Mouse (Mus musculus): ENCODE results near the gene Smbd1. TPM values are rescaled to one million over a fixed set of nuclear protein-coding genes. Genes with fewer than 3 reads are reported as not detected.

The Smbd1 gene
- total and polyA plus RNA-seq, 3 experiments: not detected

DNA sequence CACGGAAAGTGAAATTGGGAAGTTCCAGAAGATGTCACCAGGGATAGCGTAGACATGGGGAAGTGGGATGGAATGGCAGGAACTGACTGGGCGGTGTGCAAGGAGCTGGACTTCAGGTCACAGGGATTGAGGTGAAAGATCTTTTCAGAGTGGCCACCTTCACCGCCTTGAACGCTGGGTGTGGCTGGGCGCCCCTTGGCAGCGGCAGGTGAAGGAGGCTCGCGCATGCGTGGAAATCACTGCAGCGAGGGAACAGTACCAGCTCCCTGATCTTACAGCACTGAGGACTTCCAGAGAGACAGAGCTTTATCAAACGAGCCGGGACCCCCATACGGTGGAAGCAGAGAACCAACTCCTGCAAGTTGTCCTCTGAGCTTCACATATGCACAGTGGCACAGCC lies 4.3 kb upstream of the Smbd1 start:
- peaks cover 11 to 12% of the 10 kb centered on the region in 2 experiments for H3K4me1 ChIP-seq (ENCODE audit: control insufficient read depth in 1 of 2, insufficient read depth in 2 of 2)
- peak overlapping the region; percentile 28; the same call in 1 of the 2 replicates for H3K9ac ChIP-seq (ENCODE audit: insufficient read depth, low read depth)
- H3K27me3 ChIP-seq (replicated peaks): no peaks in the 10 kb centered on the region
- in situ Hi-C loops (cut with MboI; ENCODE audit: low pct_ligation_motif_present, low pct_unique_long_range_greater_than_20kb, low sequenced_read_pairs) (loop anchor here (5.0 to 10.0 kb wide), 3 partner anchors 120 to 340 kb away; no protein-coding TSS in a partner anchor), dilution Hi-C loops (cut with MboI; ENCODE audit: extremely low pct_ligation_motif_present, extremely low pct_unique_long_range_greater_than_20kb, low sequenced_read_pairs) (no loop called here)
- no peaks in the 10 kb centered on the region for H3K79me2 ChIP-seq (replicated peaks; ENCODE audit: control insufficient read depth, extremely low read depth, insufficient read depth, poor library complexity, severe bottlenecking)
- H3K4me2 ChIP-seq (ENCODE audit: insufficient read depth, low read depth, poor library complexity, severe bottlenecking): peak overlapping the region; percentile 17
- H3K27ac ChIP-seq (ENCODE audit: insufficient read depth, low read depth): no peak overlapping the region
- H3K36me3 ChIP-seq (replicated peaks in 1 of 2; ENCODE audit: control insufficient read depth in 1 of 2, insufficient read depth in 1 of 2, low read length in 1 of 2): no peaks in the 10 kb centered on the region
- no peak for DNase-seq (ENCODE audit: extremely low read depth)
- TF ChIP-seq NRF1 (IDR thresholded peaks at IDR 0.05; ENCODE audit: low read depth, low read length) (peak; percentile 84), EP300 (IDR thresholded peaks at IDR 0.05; ENCODE audit: low read length) (no peak)
- no peaks in the 10 kb centered on the region for H3K9me3 ChIP-seq (replicated peaks; ENCODE audit: low read length)
- peak overlapping the region in 1 of 3 experiments; percentile 57 for H3K4me3 ChIP-seq (replicated peaks in 1 of 3; ENCODE audit: low read depth in 2 of 3, low read length in 2 of 3, poor library complexity in 1 of 3)

DNA sequence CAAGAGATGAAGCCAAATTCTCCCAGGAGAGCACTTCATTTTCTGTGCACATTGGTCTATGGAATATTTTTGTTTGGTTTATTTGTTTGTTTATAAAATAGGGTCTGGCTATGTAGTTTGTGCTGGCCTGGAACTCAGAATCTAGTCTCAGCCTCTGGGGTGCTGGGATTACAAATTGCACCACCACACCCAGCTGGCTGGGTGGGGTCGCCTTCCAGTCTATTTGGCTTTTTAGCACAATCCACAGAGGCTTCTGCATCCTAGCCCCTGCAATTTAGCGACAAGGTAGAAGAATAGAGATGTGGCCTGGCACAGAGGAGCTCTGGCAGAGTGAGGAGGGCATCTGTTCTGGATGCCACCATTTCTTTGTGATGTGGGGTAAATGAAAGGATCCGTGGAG lies 3.5 kb upstream of the Smbd1 start:
- TF ChIP-seq USF2 (conservative IDR thresholded peaks at IDR 0.05; ENCODE audit: low read depth, low read length): no peak
- no peak for TF ChIP-seq ZMIZ1 (IDR thresholded peaks at IDR 0.05; ENCODE audit: low read depth, low read length)
- TF ChIP-seq IRF4 (IDR thresholded peaks at IDR 0.05; ENCODE audit: low read depth, low read length): no peak
- TF ChIP-seq KAT2A (IDR thresholded peaks at IDR 0.05; ENCODE audit: insufficient replicate concordance, low read length): no peak
- no peak for TF ChIP-seq RAD21 (IDR thresholded peaks at IDR 0.05; ENCODE audit: low read depth, low read length)
- no peak for TF ChIP-seq UBTF (IDR thresholded peaks at IDR 0.05; ENCODE audit: low read depth, low read length)
- no peak for TF ChIP-seq MAFK (IDR thresholded peaks at IDR 0.05; ENCODE audit: insufficient replicate concordance, low read length)
- no peak for TF ChIP-seq ZNF384 (IDR thresholded peaks at IDR 0.05; ENCODE audit: low read depth, low read length)
- TF ChIP-seq ELF1 (IDR thresholded peaks at IDR 0.05; ENCODE audit: low read depth, low read length): no peak
- no peak for TF ChIP-seq MEF2A (IDR thresholded peaks at IDR 0.05; ENCODE audit: borderline replicate concordance, low read depth, low read length)
- Histone ChIP-seq H3K4me2 (ENCODE audit: insufficient read depth, low read depth, poor library complexity, severe bottlenecking) (no peak overlapping the region), H3K9ac (ENCODE audit: insufficient read depth, low read depth) (no peak overlapping the region), H3K4me3 (replicated peaks in 1 of 3; ENCODE audit: low read depth in 2 of 3, low read length in 2 of 3, poor library complexity in 1 of 3) (no peak overlapping the region), H3K4me1 (ENCODE audit: control insufficient read depth in 1 of 2, insufficient read depth in 2 of 2) (peaks cover 11 to 12% of the 10 kb centered on the region in 2 experiments), H3K79me2 (replicated peaks; ENCODE audit: control insufficient read depth, extremely low read depth, insufficient read depth, poor library complexity, severe bottlenecking) (no peaks in the 10 kb centered on the region), H3K27me3 (replicated peaks) (no peaks in the 10 kb centered on the region), H3K36me3 (replicated peaks in 1 of 2; ENCODE audit: control insufficient read depth in 1 of 2, insufficient read depth in 1 of 2, low read length in 1 of 2) (no peaks in the 10 kb centered on the region), H3K27ac (ENCODE audit: insufficient read depth, low read depth) (no peak overlapping the region), H3K9me3 (replicated peaks; ENCODE audit: low read length) (no peaks in the 10 kb centered on the region)
- dilution Hi-C loops (cut with MboI; ENCODE audit: extremely low pct_ligation_motif_present, extremely low pct_unique_long_range_greater_than_20kb, low sequenced_read_pairs): no loop called here
- no peak for DNase-seq (ENCODE audit: extremely low read depth)
- in situ Hi-C loops (cut with MboI; ENCODE audit: low pct_ligation_motif_present, low pct_unique_long_range_greater_than_20kb, low sequenced_read_pairs): loop anchor here (5.0 to 10.0 kb wide), 3 partner anchors 119 to 341 kb away; no protein-coding TSS in a partner anchor

DNA sequence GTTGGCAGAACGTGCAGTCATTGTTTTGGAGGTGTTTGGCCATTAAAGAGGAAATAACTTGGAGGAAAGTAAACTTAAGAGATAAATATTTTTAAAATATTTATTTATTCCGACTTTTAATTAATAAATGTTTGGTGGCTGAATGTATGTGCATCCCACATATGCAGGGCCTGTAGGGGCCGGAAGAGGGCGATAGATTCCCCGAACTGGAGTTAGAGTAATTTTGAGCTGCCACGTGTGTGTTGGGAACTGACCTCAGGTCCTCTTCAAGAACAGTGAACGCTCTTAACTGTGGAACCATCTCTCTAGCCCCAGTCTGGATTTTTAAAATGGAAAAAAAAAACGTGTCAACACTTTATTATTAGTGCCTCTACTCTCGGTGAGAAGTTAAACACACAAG lies 3.1 kb upstream of the Smbd1 start:
- Histone ChIP-seq H3K4me1 (ENCODE audit: control insufficient read depth in 1 of 2, insufficient read depth in 2 of 2) (peaks cover 11 to 12% of the 10 kb centered on the region in 2 experiments), H3K4me3 (replicated peaks in 1 of 3; ENCODE audit: low read depth in 2 of 3, low read length in 2 of 3, poor library complexity in 1 of 3) (peak overlapping the region in 1 of 3 experiments; percentile 25), H3K79me2 (replicated peaks; ENCODE audit: control insufficient read depth, extremely low read depth, insufficient read depth, poor library complexity, severe bottlenecking) (no peaks in the 10 kb centered on the region), H3K4me2 (ENCODE audit: insufficient read depth, low read depth, poor library complexity, severe bottlenecking) (peak overlapping the region; percentile 92), H3K9me3 (replicated peaks; ENCODE audit: low read length) (no peaks in the 10 kb centered on the region), H3K27me3 (replicated peaks) (no peaks in the 10 kb centered on the region), H3K27ac (ENCODE audit: insufficient read depth, low read depth) (no peak overlapping the region), H3K36me3 (replicated peaks in 1 of 2; ENCODE audit: control insufficient read depth in 1 of 2, insufficient read depth in 1 of 2, low read length in 1 of 2) (no peaks in the 10 kb centered on the region), H3K9ac (ENCODE audit: insufficient read depth, low read depth) (peak overlapping the region; percentile 59)
- TF ChIP-seq CHD1 (IDR thresholded peaks at IDR 0.05; ENCODE audit: low read depth, low read length) (no peak), CTCF (conservative IDR thresholded peaks at IDR 0.05 in 1 of 2, IDR thresholded peaks at IDR 0.05 in 1 of 2; ENCODE audit: low read depth in 2 of 2, low read length in 2 of 2) (no peak), MYC (IDR thresholded peaks at IDR 0.05; ENCODE audit: low read depth, low read length) (0 out of 2 replicates have a peak, but pooled peaks have one; percentile 2), E2F4 (IDR thresholded peaks at IDR 0.05; ENCODE audit: insufficient replicate concordance, low read depth, low read length) (no peak), MEF2A (IDR thresholded peaks at IDR 0.05; ENCODE audit: borderline replicate concordance, low read depth, low read length) (no peak), ETS1 (conservative IDR thresholded peaks at IDR 0.05; ENCODE audit: low read depth, low read length) (no peak)
- dilution Hi-C loops (cut with MboI; ENCODE audit: extremely low pct_ligation_motif_present, extremely low pct_unique_long_range_greater_than_20kb, low sequenced_read_pairs): no loop called here
- peak; percentile 18 for DNase-seq (ENCODE audit: extremely low read depth)
- in situ Hi-C loops (cut with MboI; ENCODE audit: low pct_ligation_motif_present, low pct_unique_long_range_greater_than_20kb, low sequenced_read_pairs): loop anchor here (5.0 to 10.0 kb wide), 3 partner anchors 119 to 341 kb away; no protein-coding TSS in a partner anchor
